Mouse (Mus musculus) heart, embryonic 12.5 days (tissue): ENCODE data around the gene Slc35b1. TPM values are rescaled to one million over a fixed set of nuclear protein-coding genes. Genes with fewer than 3 reads are reported as not detected.

ENCODE experiments used
- ATAC-seq: fragments of 200-750 bp; cut with Nextera tagmentation; 2 replicates; pipeline ENCODE4 v1.8.0; 2017; ENCODE audit warnings: moderate TSS enrichment, moderate library complexity; ENCODE audit not compliant: insufficient number of reproducible peaks, low FRiP score
- H3K27ac ChIP-seq: fragments of 300-500 bp; sonication (generic); 2 replicates; pipeline ENCODE4 v1.5.1; 2016; ENCODE audit warnings: mild to moderate bottlenecking, moderate library complexity; ENCODE audit not compliant: poor library complexity, severe bottlenecking
- H3K27me3 ChIP-seq: fragments of 300-500 bp; sonication (generic); replicated peaks from 2 replicates; pipeline ENCODE4 v1.6.1; 2016; ENCODE audit warnings: mild to moderate bottlenecking, moderate library complexity
- H3K36me3 ChIP-seq: fragments of 300-500 bp; sonication (generic); 2 replicates; pipeline ENCODE4 v1.6.1; 2016; ENCODE audit warnings: mild to moderate bottlenecking, moderate library complexity
- H3K4me1 ChIP-seq: fragments of 300-500 bp; sonication (generic); replicated peaks from 2 replicates; pipeline ENCODE4 v1.6.1; 2016; ENCODE audit warnings: mild to moderate bottlenecking
- H3K4me2 ChIP-seq: fragments of 300-500 bp; sonication (generic); 2 replicates; pipeline ENCODE4 v1.6.1; 2016; ENCODE audit warnings: mild to moderate bottlenecking, moderate library complexity
- H3K4me3 ChIP-seq: fragments of 300-500 bp; sonication (generic); 2 replicates; pipeline ENCODE4 v1.5.1; 2016; ENCODE audit warnings: mild to moderate bottlenecking
- H3K9ac ChIP-seq: fragments of 300-500 bp; sonication (generic); 2 replicates; pipeline ENCODE4 v1.6.1; 2016; ENCODE audit warnings: mild to moderate bottlenecking, moderate library complexity
- H3K9me3 ChIP-seq: fragments of 300-500 bp; sonication (generic); replicated peaks from 2 replicates; pipeline ENCODE4 v1.6.1; 2016; ENCODE audit warnings: mild to moderate bottlenecking, moderate library complexity
- WGBS: fragments of 180-500 bp; shearing (Covaris S2); methylation state at CpG from one replicate; pipeline ENCODE4 v1.1.7; 2016; 5-methylcytosine and 5-hydroxymethylcytosine counted together
- polyA plus RNA-seq: library from polyadenylated mRNA; unstranded; fragments of >200 nt; fragmentation: Nextera tagmentation; extraction: Ambion mirVana; gene quantifications from 2 replicates; pipeline ENCODE4 v1.2.1, GENCODE M21; 2016

The Slc35b1 gene
- polyA plus RNA-seq, 1 experiment from 2014 or later = 86.0 TPM

DNA sequence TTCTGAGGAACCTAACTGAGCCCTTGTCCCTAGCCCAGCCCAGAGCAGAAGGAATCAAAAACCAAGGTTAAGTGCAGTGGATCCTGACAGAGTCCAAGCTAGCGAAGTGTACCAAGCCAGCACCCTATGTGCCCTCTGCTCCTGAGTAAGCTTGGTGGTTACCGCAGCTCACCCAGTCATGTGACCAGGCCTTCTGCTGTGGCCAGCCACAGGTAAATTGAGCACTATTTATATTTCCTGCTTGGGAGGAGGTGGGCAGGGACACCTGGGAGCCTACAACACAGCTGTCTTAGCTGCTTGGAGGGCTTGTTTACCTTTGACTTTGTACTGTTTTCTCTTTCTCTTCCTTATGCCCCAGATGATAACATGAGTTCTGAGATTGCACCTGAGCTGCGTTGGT, 33.5 kb upstream of the Slc35b1 start:
- ATAC-seq = no peak
- WGBS = 93% methylated on average over 3 of the region's 3 CpGs
- H3K9ac ChIP-seq = no peak overlapping the region
- H3K4me1 ChIP-seq = peaks cover 10% of the 10 kb centered on the region
- no peaks in the 10 kb centered on the region for H3K9me3 ChIP-seq
- no peak overlapping the region for H3K4me3 ChIP-seq
- no peak overlapping the region for H3K4me2 ChIP-seq
- peaks cover 7% of the 10 kb centered on the region; the same call in 1 of the 2 replicates for H3K36me3 ChIP-seq
- no peak overlapping the region for H3K27ac ChIP-seq
- H3K27me3 ChIP-seq = no peaks in the 10 kb centered on the region

GRCm38 (mm10) chr11:95352686-95353085, 31.8 kb upstream of the Slc35b1 start:
- no peak overlapping the region for H3K4me2 ChIP-seq
- 78% methylated on average over 2 of the region's 2 CpGs for WGBS

DNA sequence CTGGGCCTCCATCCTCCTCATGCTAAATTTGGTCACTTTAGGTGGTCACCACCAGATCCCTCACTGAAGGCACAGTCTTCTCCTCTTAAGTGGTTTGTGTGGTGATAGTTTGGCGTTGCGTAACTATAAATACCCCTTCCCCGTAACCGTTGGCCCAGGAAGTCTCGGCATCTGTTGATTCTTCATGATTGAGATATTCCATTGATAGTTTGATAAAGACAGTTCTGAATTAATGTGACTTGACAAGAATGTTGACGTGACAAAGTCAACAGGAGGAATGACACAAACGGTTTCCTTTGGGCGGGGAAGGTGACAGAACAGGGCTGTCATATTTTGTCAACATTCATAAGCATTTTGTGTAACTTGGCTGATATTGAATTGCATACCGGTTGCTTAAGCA, 31.3 kb upstream of the Slc35b1 start:
- Histone ChIP-seq H3K27ac (no peak overlapping the region), H3K9me3 (no peaks in the 10 kb centered on the region), H3K9ac (no peak overlapping the region), H3K4me1 (peaks cover 27% of the 10 kb centered on the region), H3K4me3 (no peak overlapping the region), H3K36me3 (peaks cover 5% of the 10 kb centered on the region; the same call in 1 of the 2 replicates), H3K27me3 (no peaks in the 10 kb centered on the region), H3K4me2 (no peak overlapping the region)
- ATAC-seq = no peak
- 84% methylated on average over 9 of the region's 9 CpGs for WGBS

More at GRCm38 (mm10) chr11:95352686-95353085, 31.8 kb upstream of the Slc35b1 start:
- Histone ChIP-seq H3K9me3 (no peaks in the 10 kb centered on the region), H3K36me3 (peaks cover 7% of the 10 kb centered on the region; the same call in 1 of the 2 replicates), H3K4me1 (peaks cover 25% of the 10 kb centered on the region), H3K9ac (no peak overlapping the region), H3K4me3 (no peak overlapping the region), H3K27ac (no peak overlapping the region), H3K27me3 (no peaks in the 10 kb centered on the region)
- ATAC-seq = no peak

GRCm38 (mm10) chr11:95354228-95354944, 30.1 kb upstream of the Slc35b1 start:
- H3K36me3 ChIP-seq = no peaks in the 10 kb centered on the region
- peaks cover 27% of the 10 kb centered on the region for H3K4me1 ChIP-seq
- 85% methylated on average over 14 of the region's 14 CpGs for WGBS
- H3K9ac ChIP-seq = no peak overlapping the region
- H3K4me2 ChIP-seq = peak overlapping the region; percentile 41
- H3K9me3 ChIP-seq = no peaks in the 10 kb centered on the region
- no peaks in the 10 kb centered on the region for H3K27me3 ChIP-seq
- no peak overlapping the region for H3K27ac ChIP-seq
- H3K4me3 ChIP-seq = no peak overlapping the region
- no peak for ATAC-seq

DNA sequence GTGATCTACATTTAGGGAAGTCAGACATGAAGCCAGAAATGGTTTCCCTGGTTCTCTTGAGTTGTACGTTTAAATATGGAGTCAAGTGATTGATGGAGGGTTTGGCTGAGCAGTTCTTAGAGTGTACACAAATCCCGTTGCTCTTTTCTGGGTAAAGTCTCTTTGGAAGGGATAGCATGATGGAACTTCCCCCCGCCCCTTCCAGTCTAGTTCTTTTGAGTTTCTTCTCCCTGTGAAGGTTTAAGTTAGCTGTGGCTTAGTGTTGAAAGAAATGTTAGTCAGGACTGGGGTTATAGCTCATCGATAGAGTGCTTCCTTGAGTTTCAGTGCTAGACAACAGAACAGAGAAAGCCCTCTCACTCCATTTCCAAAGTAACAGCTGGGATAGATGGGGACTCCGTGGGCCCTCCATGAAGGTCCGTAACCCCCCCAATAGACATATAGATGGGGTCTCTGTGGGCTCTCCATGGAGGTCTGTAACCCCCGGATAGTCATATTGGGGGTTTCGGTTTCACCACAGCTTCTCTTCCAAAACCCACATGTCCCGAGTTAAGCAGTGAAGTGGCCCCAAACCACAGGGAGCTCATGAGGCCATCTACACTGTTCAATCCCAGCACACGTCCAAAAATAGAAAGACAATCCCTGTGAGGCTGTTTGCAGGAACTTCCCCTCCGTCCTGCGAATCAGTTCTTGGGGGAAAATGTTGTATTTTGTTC, 29.4 kb upstream of the Slc35b1 start:
- H3K4me1 ChIP-seq = peaks cover 27% of the 10 kb centered on the region
- H3K27ac ChIP-seq = peak overlapping the region; percentile 69
- ATAC-seq = no peak
- no peak overlapping the region; the same call in none of the 2 replicates for H3K9ac ChIP-seq
- WGBS = 75% methylated on average over 12 of the region's 12 CpGs
- H3K4me2 ChIP-seq = peak overlapping the region; percentile 41
- H3K4me3 ChIP-seq = no peak overlapping the region
- H3K27me3 ChIP-seq = no peaks in the 10 kb centered on the region
- no peaks in the 10 kb centered on the region for H3K36me3 ChIP-seq
- H3K9me3 ChIP-seq = no peaks in the 10 kb centered on the region

GRCm38 (mm10) chr11:95355661-95356011, 28.9 kb upstream of the Slc35b1 start:
- peak overlapping the region; percentile 69 for H3K27ac ChIP-seq
- no peak overlapping the region; the same call in none of the 2 replicates for H3K9ac ChIP-seq
- peak overlapping the region; percentile 41 for H3K4me2 ChIP-seq

GRCm38 (mm10) chr11:95356039-95356438, 28.5 kb upstream of the Slc35b1 start:
- peak overlapping the region; percentile 41 for H3K4me2 ChIP-seq
- H3K36me3 ChIP-seq = no peaks in the 10 kb centered on the region
- peaks cover 27% of the 10 kb centered on the region for H3K4me1 ChIP-seq
- no peak for ATAC-seq
- 0 out of 2 replicates have a peak overlapping the region, but pooled peaks have one; percentile 22 for H3K9ac ChIP-seq
- no peaks in the 10 kb centered on the region for H3K9me3 ChIP-seq
- H3K4me3 ChIP-seq = no peak overlapping the region
- no peaks in the 10 kb centered on the region for H3K27me3 ChIP-seq
- WGBS = 76% methylated on average over 7 of the region's 7 CpGs
- H3K27ac ChIP-seq = peak overlapping the region; percentile 69

More at GRCm38 (mm10) chr11:95355661-95356011, 28.9 kb upstream of the Slc35b1 start:
- Histone ChIP-seq H3K4me1 (peaks cover 27% of the 10 kb centered on the region), H3K4me3 (no peak overlapping the region), H3K27me3 (no peaks in the 10 kb centered on the region), H3K36me3 (no peaks in the 10 kb centered on the region), H3K9me3 (no peaks in the 10 kb centered on the region)
- ATAC-seq = no peak
- WGBS = 90% methylated on average over 5 of the region's 5 CpGs

DNA sequence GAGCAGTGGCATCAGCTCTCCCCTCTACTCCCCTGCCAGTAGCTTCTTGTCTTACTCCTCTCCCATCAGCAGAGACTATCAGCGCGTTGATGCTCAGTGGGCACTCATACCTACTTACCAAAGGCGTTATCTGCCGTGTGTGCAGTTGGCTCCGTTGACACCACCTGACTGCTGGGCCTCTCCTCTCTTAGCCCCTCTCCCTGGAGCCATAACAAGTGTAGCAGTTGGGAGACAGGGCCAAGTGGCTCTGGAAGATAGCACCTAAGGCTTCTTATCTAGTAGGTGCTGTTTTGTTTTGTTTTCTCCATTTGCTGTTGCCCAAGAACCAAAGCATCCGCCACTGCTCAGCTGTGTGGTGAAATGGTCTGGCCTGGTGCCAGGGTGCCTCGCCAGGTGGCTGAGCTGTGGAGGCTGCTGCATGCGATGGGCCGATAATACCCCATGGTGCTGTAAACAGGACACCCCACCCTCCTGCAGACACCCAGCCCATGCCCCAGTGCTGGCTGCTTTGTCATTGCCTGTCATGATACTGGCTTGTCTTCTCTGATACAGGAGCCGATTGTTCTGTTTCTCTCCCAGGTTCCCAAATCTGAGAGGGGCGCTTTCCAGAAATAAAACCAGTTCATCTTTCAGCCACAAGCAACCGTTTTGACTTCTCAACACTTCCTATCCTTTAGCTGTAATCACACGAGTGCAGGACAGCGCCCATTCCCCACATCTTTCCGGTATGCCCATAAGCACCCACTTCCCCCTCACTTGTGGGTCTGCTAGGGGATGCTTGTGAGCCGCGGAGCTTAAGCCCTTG, 27.8 kb upstream of the Slc35b1 start:
- peak overlapping the region; percentile 6 for H3K4me2 ChIP-seq
- peak overlapping the region; percentile 69 for H3K27ac ChIP-seq
- no peaks in the 10 kb centered on the region for H3K9me3 ChIP-seq
- 46% methylated on average over 17 of the region's 17 CpGs for WGBS
- H3K4me1 ChIP-seq = peaks cover 27% of the 10 kb centered on the region
- no peaks in the 10 kb centered on the region for H3K27me3 ChIP-seq
- 0 out of 2 replicates have a peak overlapping the region, but pooled peaks have one; percentile 22 for H3K9ac ChIP-seq
- ATAC-seq = peak; percentile 98
- H3K4me3 ChIP-seq = no peak overlapping the region
- no peaks in the 10 kb centered on the region for H3K36me3 ChIP-seq

- peak; percentile 27; the same call in 1 of the 2 replicates for ATAC-seq
- no peaks in the 10 kb centered on the region for H3K27me3 ChIP-seq
These were observed 26.2 kb upstream of the Slc35b1 start for GRCm38 (mm10) chr11:95358263-95358662.

GRCm38 (mm10) chr11:95364388-95364787, 20.1 kb upstream of the Slc35b1 start:
- Histone ChIP-seq H3K9ac (no peak overlapping the region), H3K27me3 (no peaks in the 10 kb centered on the region), H3K36me3 (no peaks in the 10 kb centered on the region), H3K9me3 (no peaks in the 10 kb centered on the region), H3K4me2 (no peak overlapping the region), H3K27ac (no peak overlapping the region), H3K4me1 (peaks cover 23% of the 10 kb centered on the region), H3K4me3 (no peak overlapping the region)
- 80% methylated on average over 5 of the region's 5 CpGs for WGBS
- no peak for ATAC-seq

More at GRCm38 (mm10) chr11:95358263-95358662, 26.2 kb upstream of the Slc35b1 start:
- Histone ChIP-seq H3K27ac (no peak overlapping the region), H3K9me3 (no peaks in the 10 kb centered on the region), H3K9ac (no peak overlapping the region), H3K36me3 (no peaks in the 10 kb centered on the region), H3K4me2 (no peak overlapping the region), H3K4me3 (no peak overlapping the region), H3K4me1 (peaks cover 27% of the 10 kb centered on the region)
- WGBS = 56% methylated on average over 3 of the region's 3 CpGs
